Mouse (Mus musculus) liver, adult 2 months (tissue): ENCODE measurements at regions not wholly inside any gene's neighbourhood (a gene's known extent, or its start where the extent isn't known, plus 50 kb on each side); places are given as distances from the start of the nearest gene placed in this dataset.
A peak's percentile ranks its signal among the peaks of the same experiment; 100 is the strongest.

Experiments
- DNase-seq: peaks from one replicate; pipeline ENCODE4 v3.0.0-alpha.2; 2011; ENCODE audit warnings: low read depth, low spot score; ENCODE audit errors: extremely low read depth
- H3K27ac ChIP-seq: fragments of 200-500 bp; replicated peaks from 2 replicates; pipeline ENCODE4 v1.5.1; 2012; ENCODE audit warnings: low read depth, mild to moderate bottlenecking, control low read depth, inconsistent platforms, low read length; ENCODE audit not compliant: insufficient read depth
- H3K27me3 ChIP-seq: fragments of 200-500 bp; 2 replicates; pipeline ENCODE4 v1.6.1; 2012; ENCODE audit warnings: mild to moderate bottlenecking, moderate library complexity, low read length, inconsistent platforms; ENCODE audit not compliant: control insufficient read depth, insufficient read depth
- H3K36me3 ChIP-seq: fragments of 200-500 bp; 2 replicates; pipeline ENCODE4 v1.6.1; 2012; ENCODE audit warnings: low read length, inconsistent platforms; ENCODE audit not compliant: control insufficient read depth, insufficient read depth
- H3K4me1 ChIP-seq: fragments of 200-500 bp; 2 replicates; pipeline ENCODE4 v1.6.1; 2011; ENCODE audit warnings: low read length; ENCODE audit not compliant: control insufficient read depth, insufficient read depth
- H3K4me3 ChIP-seq: fragments of 200-500 bp; 2 replicates; pipeline ENCODE4 v1.5.1; 2011; ENCODE audit warnings: low read depth, mild to moderate bottlenecking, control low read depth, low read length, moderate library complexity; ENCODE audit not compliant: insufficient read depth
- H3K79me2 ChIP-seq: fragments of 200-500 bp; 2 replicates; pipeline ENCODE4 v1.6.1; 2012; ENCODE audit warnings: inconsistent platforms, mild to moderate bottlenecking, low read length, moderate library complexity; ENCODE audit not compliant: control insufficient read depth, insufficient read depth
- H3K9ac ChIP-seq: fragments of 200-500 bp; 2 replicates; pipeline ENCODE4 v1.6.1; 2012; ENCODE audit warnings: low read depth, mild to moderate bottlenecking, control low read depth, inconsistent platforms, low read length
- CTCF ChIP-seq: fragments of 200-500 bp; IDR thresholded peaks from 2 replicates; pipeline ENCODE4 v1.5.1; 2011; ENCODE audit warnings: low read depth, low read length, control low read depth
- POLR2A ChIP-seq: fragments of 200-500 bp; IDR thresholded peaks from 2 replicates; pipeline ENCODE4 v1.6.1; 2011; ENCODE audit warnings: low read length, control low read depth; ENCODE audit not compliant: insufficient read depth; ENCODE audit errors: extremely low read depth
- WGBS: fragments of 180-500 bp; shearing (Covaris S2); methylation state at CpG from one replicate; pipeline ENCODE4 v1.1.7; 2018; 5-methylcytosine and 5-hydroxymethylcytosine counted together

DNA sequence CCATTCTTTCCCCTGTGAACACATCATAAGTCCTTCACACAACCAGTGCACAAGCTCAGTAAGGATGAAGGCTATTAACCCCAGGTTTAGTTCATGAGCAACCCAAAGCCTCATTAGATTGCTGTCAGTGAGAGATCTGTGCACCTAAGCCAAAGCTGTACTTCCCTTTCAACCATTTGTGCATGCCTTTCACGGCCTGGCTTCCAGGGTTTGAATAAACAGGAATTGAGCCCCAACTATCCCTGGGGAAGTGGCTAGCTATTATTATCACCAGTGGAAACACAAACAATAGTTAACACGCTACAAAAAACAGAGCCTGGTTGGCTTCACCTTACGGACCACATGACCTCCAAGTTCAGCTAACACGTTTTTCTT, 104.9 kb downstream of the Tmsb4x start:
- no peaks in the 10 kb centered on the region for H3K4me1 ChIP-seq
- DNase-seq, result no peak
- no peak overlapping the region for H3K4me3 ChIP-seq
- no peak overlapping the region for H3K9ac ChIP-seq
- no peaks in the 10 kb centered on the region for H3K79me2 ChIP-seq
- WGBS, result 65% methylated on average over 4 of the region's 4 CpGs
- no peak overlapping the region; the same call in 1 of the 2 replicates for H3K27ac ChIP-seq
- TF ChIP-seq POLR2A (no peak), CTCF (no peak)
- H3K36me3 ChIP-seq, result no peaks in the 10 kb centered on the region
- no peaks in the 10 kb centered on the region for H3K27me3 ChIP-seq

DNA sequence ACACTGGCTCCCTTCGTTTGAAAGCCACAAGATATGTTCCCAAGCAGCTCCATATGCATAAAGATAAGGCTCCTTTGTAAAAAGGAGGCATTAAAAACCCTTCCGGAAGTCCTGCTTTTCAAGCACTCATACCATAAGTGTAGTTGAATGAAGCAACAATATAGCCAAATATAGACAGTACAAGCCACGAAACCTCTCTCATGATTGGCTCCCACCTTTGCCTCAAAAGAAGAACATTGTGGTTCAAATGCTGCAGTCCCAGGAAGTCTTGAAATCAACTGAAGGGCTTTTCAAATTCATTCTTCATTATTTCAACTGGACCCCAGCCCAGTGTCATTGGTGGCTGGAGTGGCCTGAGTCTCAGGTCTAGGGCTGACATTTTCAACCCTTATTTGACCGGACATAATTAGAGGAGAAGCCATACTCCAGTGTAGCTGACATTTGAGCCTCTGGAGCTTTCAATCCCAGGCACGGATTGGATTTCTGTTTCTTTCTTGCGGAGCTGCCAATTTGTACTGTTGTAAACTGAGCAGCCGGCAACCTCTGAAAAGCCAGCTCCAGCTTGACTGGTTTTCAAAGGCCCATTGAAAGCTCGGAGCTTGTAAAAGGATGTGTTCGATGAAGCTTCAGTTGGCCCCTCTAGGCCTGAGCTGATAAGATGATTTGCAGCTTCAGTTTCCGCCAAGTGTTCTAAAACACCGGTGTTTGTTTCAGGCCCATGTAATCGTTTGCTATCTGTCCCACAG, 105.4 kb downstream of the Tmsb4x start:
- no peaks in the 10 kb centered on the region for H3K36me3 ChIP-seq
- DNase-seq, result no peak
- no peak overlapping the region for H3K4me3 ChIP-seq
- H3K4me1 ChIP-seq, result no peaks in the 10 kb centered on the region
- TF ChIP-seq POLR2A, result no peak
- no peak for TF ChIP-seq CTCF
- no peaks in the 10 kb centered on the region for H3K79me2 ChIP-seq
- no peak overlapping the region; the same call in 1 of the 2 replicates for H3K27ac ChIP-seq
- H3K9ac ChIP-seq, result no peak overlapping the region
- no peaks in the 10 kb centered on the region for H3K27me3 ChIP-seq
- 74% methylated on average over 12 of the region's 12 CpGs for WGBS

GRCm38 (mm10) chrX:167101929-167102328, 107.2 kb downstream of the Tmsb4x start:
- no peak overlapping the region for H3K27ac ChIP-seq
- no peak for DNase-seq
- H3K79me2 ChIP-seq, result no peaks in the 10 kb centered on the region
- WGBS, result 14% methylated on average over 2 of the region's 2 CpGs
- no peaks in the 10 kb centered on the region for H3K4me1 ChIP-seq
- H3K36me3 ChIP-seq, result no peaks in the 10 kb centered on the region
- no peak overlapping the region for H3K9ac ChIP-seq
- H3K27me3 ChIP-seq, result no peaks in the 10 kb centered on the region
- TF ChIP-seq POLR2A (no peak), CTCF (no peak)
- no peak overlapping the region for H3K4me3 ChIP-seq

- Histone ChIP-seq H3K27me3 (no peaks in the 10 kb centered on the region), H3K79me2 (no peaks in the 10 kb centered on the region), H3K36me3 (no peaks in the 10 kb centered on the region), H3K4me3 (no peak overlapping the region), H3K27ac (no peak overlapping the region), H3K4me1 (no peaks in the 10 kb centered on the region), H3K9ac (no peak overlapping the region)
- WGBS, result 37% methylated on average over 6 of the region's 6 CpGs
- TF ChIP-seq CTCF (no peak), POLR2A (no peak)
- DNase-seq, result no peak
These were observed 109.7 kb downstream of the Tmsb4x start for GRCm38 (mm10) chrX:167099411-167099810.

DNA sequence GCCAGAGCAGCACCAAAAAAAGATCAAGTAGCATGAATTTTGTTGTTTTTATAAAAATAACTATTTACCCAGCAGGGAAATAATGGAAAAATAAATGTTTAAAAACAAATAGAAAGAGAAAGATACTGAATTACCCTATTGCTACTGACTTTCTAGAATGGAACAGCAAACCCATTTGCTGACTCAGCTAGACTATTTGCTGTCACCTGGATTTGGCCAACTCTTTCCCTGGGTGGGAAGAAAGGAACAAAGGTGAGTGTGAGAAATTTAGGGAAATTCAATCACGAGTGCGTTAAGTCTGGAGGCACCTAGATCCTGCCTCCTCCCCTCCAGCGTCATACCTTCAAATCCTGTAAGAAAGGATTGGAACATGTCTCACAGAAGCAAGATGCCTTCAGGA, 110.2 kb downstream of the Tmsb4x start:
- H3K27me3 ChIP-seq, result no peaks in the 10 kb centered on the region
- WGBS, result 46% methylated on average over 3 of the region's 3 CpGs
- H3K27ac ChIP-seq, result no peak overlapping the region
- no peak overlapping the region for H3K9ac ChIP-seq
- DNase-seq, result no peak
- no peak for TF ChIP-seq CTCF
- TF ChIP-seq POLR2A, result no peak
- H3K4me3 ChIP-seq, result no peak overlapping the region
- no peaks in the 10 kb centered on the region for H3K36me3 ChIP-seq
- no peaks in the 10 kb centered on the region for H3K79me2 ChIP-seq
- no peaks in the 10 kb centered on the region for H3K4me1 ChIP-seq

DNA sequence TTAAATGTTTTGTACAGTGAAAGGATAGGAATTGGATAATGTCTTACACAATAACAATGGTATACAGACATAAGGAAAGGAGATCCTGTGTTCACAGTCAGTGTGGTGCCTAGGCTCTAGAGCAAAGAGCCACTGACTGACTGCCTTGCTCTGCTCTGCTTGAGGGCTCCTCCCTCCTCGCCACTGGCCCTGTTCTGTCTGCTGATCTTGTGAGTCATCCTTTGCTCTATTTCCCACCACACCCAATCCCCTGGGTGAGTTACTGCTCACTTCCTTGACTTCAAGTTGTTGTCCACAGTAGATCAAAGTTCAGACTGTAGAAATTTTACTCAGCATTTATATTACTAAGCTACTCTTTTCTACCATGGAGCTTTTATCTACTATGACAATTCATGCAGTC, 117.3 kb downstream of the Tmsb4x start:
- no peaks in the 10 kb centered on the region for H3K36me3 ChIP-seq
- no peak for TF ChIP-seq CTCF
- H3K27ac ChIP-seq, result no peak overlapping the region
- no peaks in the 10 kb centered on the region for H3K79me2 ChIP-seq
- WGBS, result 69% methylated on average over 1 of the region's 1 CpGs
- no peaks in the 10 kb centered on the region for H3K4me1 ChIP-seq
- no peak overlapping the region for H3K4me3 ChIP-seq
- no peak overlapping the region for H3K9ac ChIP-seq
- H3K27me3 ChIP-seq, result no peaks in the 10 kb centered on the region
- peak; percentile 24 for DNase-seq
